Mouse (Mus musculus) CD4-positive, CD25-positive, alpha-beta regulatory T cell, adult 2 months (primary cell): ENCODE measurements at regions not wholly inside any gene's neighbourhood (a gene's known extent, or its start where the extent isn't known, plus 50 kb on each side); places are given as distances from the start of the nearest gene placed in this dataset.

Experiments used
- DNase-seq: peaks from one replicate; pipeline ENCODE4 v3.0.0-alpha.2; 2012; ENCODE audit warnings: low read depth, low spot score

GRCm38 (mm10) chr14:72113377-72113993, 378.2 kb downstream of the Gm9195 start:
- no peak for DNase-seq

DNA sequence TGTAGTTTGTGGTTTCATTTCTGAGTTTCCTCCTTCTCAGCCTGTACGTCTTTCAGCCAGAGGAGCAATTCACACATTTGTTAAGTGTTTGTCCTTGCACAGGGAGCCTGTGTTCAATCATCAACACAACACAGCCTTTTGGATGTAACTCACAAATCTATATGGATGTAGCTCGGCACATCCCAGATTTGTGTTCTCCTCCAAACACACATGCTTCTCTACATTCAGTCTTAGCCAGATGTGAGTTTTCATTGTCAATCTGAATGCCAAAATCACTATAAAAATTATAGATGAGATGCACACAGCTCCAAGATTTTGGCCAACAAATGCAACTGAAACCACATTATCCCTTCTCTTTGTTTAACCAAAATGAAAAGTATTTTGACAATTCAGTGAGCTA, 380.9 kb downstream of the Gm9195 start:
- DNase-seq: no peak

DNA sequence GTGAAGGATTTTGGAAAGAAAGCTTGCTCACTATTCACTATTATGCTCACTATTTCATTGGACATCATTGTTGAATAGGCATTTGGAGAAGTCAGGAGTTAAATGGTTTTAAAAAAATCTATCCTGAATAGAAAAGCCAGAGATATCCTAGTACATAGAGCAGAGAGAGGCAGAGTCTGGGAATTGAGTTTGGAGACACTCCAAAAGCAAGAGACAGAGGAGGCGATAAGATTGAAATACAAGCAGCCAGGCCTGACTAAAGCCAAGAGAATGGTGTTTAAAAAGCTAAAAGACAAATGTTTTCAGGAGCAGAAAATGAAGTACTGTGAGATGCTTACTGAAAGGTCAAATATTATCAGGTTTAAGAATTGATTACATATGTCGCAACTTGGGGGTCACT, 400.1 kb downstream of the Gm9195 start:
- no peak for DNase-seq

- no peak for DNase-seq
Observed at GRCm38 (mm10) chr14:72081473-72081872, 410.2 kb downstream of the Gm9195 start.

DNA sequence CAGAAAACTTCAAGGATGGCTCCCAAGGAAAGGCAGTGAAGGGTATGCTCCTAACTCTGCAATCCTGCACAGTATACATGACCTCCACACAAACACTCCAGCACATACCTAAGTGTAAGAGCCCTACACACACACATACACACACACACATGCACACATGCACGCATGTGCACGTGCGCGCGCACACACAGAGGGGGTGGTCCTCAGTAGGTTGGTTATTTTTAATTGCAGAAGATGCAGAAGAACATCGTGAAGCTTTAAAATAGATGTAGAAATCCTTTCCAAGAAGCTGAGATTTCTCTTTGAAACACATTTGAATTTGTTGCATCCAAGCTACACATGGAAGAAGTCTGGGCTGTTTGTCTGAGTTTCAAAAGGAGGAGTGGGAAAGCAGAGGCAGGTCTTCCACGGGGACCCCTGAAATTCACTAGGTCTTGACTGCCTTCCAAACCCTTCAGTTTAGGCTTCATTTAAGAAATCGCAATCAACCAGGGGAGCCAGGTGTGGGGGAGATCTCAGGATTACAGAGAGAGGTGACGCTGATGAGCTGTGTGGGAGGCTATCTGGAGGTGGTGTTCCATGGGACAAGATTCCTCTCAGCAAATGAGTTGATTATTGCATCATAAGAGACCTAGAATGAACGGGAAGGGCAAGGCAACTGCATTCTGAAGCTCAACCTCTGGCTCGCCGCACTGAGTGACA, 427.4 kb downstream of the Gm9195 start:
- no peak for DNase-seq

DNA sequence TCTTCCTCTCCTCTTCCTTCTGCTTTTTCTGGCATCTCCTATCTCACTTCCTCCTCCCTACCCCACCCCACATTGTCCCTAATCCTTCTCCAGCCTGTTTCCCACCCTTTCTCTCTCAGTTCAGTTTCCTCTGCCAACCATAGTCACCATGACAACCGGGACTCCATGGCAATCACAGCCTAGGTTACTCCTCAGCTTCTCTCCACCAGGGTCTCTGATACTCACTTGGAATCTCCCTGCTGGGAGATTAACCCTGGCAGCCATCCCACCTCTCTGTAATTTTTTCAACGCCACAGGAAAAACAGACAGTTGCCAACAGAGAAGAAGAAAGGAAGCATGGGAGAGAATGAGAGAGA, 448.8 kb downstream of the Gm9195 start:
- DNase-seq: no peak

DNA sequence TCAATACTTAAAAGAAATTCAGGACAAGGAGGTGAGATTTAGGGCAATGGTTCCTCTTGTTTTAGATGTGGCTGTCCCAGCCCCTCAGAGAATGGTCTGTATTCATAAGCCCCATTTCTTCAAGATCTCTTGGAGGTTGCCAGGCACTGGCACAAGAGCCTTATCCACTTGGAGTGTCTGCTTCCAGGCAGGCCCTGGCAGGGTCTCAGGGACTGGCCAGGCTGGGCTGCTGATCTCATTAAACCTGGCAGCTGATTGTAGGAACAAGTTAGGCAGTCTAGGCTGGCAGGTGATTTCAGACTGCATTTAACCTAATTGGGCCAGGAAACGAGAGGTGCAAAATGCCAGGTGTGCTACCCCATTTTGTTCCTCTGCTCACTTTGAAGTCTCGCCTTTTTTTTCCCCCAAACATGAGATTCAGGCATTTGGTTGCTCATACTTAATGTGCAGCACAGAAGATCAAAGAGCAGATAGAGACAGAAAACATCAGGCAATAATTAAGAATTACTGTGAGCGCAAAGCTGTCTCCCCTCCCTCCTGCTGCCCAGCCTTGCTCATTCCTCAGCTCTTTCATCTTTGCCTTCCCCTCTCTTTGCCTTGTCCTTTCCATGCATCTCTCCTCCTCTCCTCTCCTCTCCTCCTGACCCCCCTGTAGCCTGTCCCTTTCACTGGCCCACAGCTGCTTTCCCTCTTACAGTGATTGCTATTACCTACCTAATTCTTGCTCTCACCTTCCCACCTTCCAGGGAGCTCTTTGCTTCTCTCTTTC, 449.3 kb downstream of the Gm9195 start:
- no peak for DNase-seq

- no peak for DNase-seq
Observed at GRCm38 (mm10) chr14:72030396-72030795, 461.2 kb downstream of the Gm9195 start.

- no peak for DNase-seq
Observed at GRCm38 (mm10) chr14:72027362-72028020, 464.1 kb downstream of the Gm9195 start.

- no peak for DNase-seq
Observed at GRCm38 (mm10) chr14:72004371-72004770, 487.3 kb downstream of the Gm9195 start.

- DNase-seq: no peak
Observed at GRCm38 (mm10) chr14:72002205-72003138, 489.2 kb downstream of the Gm9195 start.

DNA sequence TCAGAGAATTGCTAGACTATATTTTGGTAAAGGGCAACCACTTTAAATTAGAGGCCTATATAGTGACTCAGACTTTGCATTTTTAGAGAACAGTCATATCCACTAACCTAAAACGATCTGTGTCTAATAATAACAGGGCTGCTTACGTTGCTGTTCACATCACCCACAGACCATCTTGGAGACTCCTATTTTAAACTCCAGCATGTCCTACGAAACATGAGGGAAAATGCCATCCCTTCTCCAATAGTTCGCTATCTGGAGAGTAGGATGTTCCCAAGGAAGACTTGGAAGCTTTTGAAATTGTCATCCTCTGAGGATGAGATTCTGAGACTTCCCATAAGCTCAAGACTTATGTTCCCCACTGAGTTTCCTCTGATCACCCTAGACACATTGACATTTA, 518.6 kb downstream of the Gm9195 start:
- no peak for DNase-seq

- DNase-seq: no peak
Observed at GRCm38 (mm10) chr14:71972521-71972920, 519.1 kb downstream of the Gm9195 start.

- no peak for DNase-seq
Observed at GRCm38 (mm10) chr14:71967646-71968045, 524.0 kb downstream of the Gm9195 start.

DNA sequence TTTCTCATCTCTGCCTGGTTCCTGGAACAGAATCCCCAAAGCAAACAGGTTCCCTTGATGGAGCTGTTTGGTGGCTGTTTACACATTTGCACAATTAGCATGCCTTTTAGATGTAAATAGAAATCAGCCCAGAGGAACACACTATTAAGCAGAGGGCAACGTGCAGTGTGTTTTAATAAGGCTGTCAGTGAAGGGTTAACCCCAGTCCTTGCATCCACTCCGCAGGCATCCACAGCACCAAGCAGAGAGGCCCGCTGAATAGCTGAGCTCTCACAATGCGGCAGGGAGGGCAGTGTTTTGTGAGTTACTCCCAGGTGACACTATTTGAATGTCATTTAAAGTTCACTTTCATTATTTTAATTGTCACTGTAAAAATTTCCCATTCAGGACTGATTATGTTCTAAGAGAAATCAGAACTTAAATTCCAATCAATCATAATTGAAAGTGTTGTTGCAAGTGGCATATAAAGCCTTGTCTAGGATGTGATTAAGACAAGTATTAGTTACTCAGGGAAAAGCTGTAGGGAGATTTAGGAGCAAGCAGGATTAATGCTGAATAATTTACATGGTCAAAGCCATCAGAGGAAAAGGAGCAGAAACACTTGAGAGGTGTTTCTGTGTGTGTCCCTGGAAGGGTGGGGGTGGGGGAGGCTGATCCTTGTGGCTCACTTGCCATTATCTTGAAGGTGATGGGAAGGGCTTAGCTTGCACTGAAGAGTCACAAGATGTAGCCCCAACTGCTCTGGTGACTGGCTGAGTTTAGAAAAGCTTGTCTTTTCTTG, 528.1 kb downstream of the Gm9195 start:
- no peak for DNase-seq

GRCm38 (mm10) chr14:71948701-71949100, 542.9 kb downstream of the Gm9195 start:
- DNase-seq: no peak

DNA sequence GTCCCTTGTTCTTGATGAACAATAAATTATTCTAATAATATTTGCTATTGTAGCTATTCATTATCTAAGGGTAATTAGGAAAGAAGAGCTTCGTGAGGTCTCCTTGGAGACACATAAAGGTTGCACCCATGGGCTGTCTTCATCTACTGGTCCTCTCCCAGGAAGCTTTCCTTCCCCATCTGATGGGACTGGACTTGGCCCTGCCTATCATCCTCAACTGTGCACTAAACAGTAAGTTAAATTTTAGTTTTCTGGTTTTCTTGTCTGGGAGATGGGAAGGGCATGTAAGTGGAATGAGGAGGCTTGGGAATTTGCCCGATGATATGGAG, 554.5 kb downstream of the Gm9195 start:
- DNase-seq: no peak

DNA sequence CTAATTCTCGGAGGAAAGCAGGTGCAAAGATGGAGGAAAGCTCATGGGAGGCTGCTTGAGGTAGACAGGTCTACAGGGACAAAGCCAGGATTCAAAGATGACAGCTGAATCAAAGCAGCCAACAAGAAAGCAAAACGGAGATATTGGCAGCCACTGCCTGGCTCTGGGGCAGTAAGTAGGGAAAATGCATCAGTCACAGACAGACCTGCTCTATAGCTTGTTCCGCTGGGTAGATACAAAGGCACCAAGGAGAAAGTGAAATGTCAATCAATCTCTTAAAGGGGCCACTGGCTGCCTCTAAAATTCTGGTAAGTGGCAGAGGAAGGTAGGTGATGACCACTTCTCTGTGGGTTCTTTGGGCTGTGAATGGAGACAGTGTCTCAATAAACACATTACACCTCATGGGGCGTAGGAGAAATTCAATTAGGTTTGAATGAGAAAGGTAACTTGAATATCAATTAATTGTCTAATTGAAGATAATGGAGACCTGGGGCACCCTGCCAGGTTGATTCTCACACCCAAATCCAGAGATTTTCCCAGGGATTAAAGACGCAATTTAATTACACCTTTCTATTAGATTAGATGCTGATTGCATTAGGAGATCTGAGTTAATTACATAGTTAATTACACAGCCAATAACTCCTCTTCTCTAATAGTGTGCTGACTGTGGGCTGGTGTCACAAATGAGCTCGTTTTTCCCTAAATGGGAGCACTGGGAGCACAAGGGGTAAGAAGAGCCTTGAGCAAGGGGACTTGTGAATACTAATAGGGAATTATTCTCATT, 555.1 kb downstream of the Gm9195 start:
- no peak for DNase-seq

DNA sequence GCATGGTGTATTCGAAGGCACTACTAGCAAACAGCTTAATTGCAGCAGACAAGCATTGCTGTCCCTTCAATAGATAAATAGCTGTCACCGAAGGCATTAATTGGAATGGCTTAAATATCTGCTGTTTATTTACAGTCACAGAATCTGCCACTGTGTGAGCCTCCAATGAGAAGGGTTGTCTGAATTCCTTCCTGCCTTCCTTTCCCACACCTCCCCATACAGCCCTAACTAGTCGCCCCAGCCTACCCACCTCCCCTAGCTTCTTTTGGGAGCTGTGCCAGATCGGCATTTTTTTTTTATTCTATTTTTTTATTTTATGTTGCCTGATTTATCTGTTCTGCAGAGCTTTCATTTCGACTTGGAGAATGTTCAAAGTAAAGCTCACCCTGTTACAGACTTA, 575.7 kb downstream of the Gm9195 start:
- no peak for DNase-seq

DNA sequence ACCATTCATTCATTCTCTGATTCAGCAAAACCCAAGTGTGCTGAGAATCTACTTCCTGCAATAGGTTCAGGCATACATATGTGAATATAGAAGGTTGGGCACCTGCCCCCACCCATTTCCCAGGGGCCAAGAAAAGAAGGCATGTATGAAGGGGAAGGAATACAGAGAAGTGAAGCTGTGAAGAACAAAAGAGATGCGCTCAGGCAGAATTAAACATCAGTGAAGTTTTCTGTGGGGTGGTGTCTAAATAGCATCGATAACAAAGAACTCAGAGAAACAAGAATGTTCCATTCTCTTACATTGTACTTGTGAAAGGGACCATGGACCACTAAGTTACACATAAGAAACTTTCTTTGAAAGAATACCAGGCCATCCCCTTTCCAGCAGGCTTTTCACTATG, 580.7 kb downstream of the Gm9195 start:
- no peak for DNase-seq
